Mouse (Mus musculus): ENCODE data around the gene Cdhr2.

DNA sequence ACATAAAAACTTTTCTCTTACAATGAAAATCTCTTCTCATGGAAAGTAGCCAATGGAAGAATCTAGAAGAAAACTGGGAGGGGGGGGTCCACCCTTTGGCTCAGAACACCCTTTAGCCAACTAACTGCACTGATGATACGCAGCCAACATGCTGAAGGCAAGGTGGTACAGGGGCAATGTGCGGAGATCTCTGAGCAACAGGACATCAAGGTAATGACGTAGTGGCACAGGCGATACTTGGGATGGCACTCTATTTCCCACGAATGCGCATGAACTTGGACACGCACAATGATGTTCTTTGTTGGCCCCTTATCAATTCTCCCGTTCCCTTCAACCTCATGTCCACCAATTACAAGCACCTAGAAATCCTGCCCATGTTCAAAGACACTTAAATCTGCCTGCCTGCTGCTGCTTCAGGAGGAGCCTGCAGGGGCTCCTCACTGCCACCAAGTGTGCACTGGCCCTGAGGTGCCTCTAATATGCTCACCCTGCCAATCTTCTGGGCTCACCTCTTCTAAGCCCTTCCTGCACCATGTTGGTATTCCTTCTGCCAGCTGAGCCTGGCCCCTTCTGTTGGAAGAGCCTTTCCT lies 11.0 kb upstream of the Cdhr2 start:
- TF ChIP-seq EP300 (IDR thresholded peaks at IDR 0.05), result no peak
- no peak for TF ChIP-seq CTCF (IDR thresholded peaks at IDR 0.05)

Data from lung, postnatal 0 days (tissue).